8 mouse cellular contexts compared by ENCODE assay signal in the genomic region with DNA sequence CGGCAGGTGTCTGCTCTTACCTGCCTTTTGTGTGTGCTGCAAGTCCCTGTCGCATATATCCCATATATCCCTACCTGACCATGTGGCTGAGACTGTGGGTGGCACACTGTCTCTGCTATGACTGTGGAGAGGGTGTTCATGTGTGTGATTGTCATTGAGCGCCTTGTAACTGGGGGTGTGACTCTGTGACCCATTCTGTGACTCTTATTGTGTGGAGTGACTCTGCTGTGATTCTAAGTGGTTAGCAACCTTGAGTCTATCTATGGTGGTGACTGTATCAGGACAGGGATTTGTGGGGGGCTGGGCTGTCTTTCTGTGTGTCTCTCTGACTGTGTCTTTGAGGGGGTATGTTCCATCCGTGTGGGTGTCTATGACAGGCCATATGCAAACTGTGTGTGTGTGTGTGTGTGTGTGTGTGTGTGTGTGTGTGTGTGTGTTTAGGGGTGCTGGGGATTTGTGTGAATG. TPM values are rescaled to one million over a fixed set of nuclear protein-coding genes. Genes with fewer than 3 reads are reported as not detected.
A peak's percentile ranks its signal among the peaks of the same experiment; 100 is the strongest.
DNase-seq lines count a peak whose midpoint lies in the region; ATAC-seq lines count a peak whose summit lies in the region.

No protein-coding gene starts in this region.

- peaks cover 9% of the 10 kb centered on the region; the same call in 1 of the 2 replicates for H3K4me1 ChIP-seq in kidney, embryonic 16.5 days (ENCODE audit: insufficient read depth, low read length)
- no peaks in the 10 kb centered on the region; the same call in 1 of the 2 replicates for H3K4me1 ChIP-seq in embryonic facial prominence, embryonic 14.5 days (ENCODE audit: control insufficient read depth, insufficient read depth, low read length)
- H3K4me1 ChIP-seq in hindbrain, embryonic 11.5 days (replicated peaks; ENCODE audit: control insufficient read depth, insufficient read depth, low read length) = no peaks in the 10 kb centered on the region
- H3K4me1 ChIP-seq in midbrain, embryonic 14.5 days (ENCODE audit: control insufficient read depth, insufficient read depth, low read length) = peaks cover 10% of the 10 kb centered on the region

- no peak overlapping the region for H3K27ac ChIP-seq in kidney, embryonic 16.5 days (ENCODE audit: low read length)
- no peak overlapping the region for H3K27ac ChIP-seq in embryonic facial prominence, embryonic 14.5 days (replicated peaks; ENCODE audit: low read depth, low read length)
- H3K27ac ChIP-seq in hindbrain, embryonic 11.5 days (ENCODE audit: low read depth, low read length) = no peak overlapping the region
- H3K27ac ChIP-seq in midbrain, embryonic 14.5 days (replicated peaks; ENCODE audit: low read depth, low read length) = peak overlapping the region; percentile 81; the same call in 1 of the 2 replicates

- H3K36me3 ChIP-seq in kidney, embryonic 16.5 days (ENCODE audit: insufficient read depth, low read length) = no peaks in the 10 kb centered on the region
- no peaks in the 10 kb centered on the region for H3K36me3 ChIP-seq in embryonic facial prominence, embryonic 14.5 days (ENCODE audit: control insufficient read depth, insufficient read depth, low read length)
- H3K36me3 ChIP-seq in hindbrain, embryonic 11.5 days (ENCODE audit: control insufficient read depth, insufficient read depth, low read length) = no peaks in the 10 kb centered on the region
- H3K36me3 ChIP-seq in midbrain, embryonic 14.5 days (ENCODE audit: control insufficient read depth, insufficient read depth, low read length) = peaks cover 26% of the 10 kb centered on the region

- no peak overlapping the region for H3K4me3 ChIP-seq in kidney, embryonic 16.5 days (ENCODE audit: low read length)
- peak overlapping the region; percentile 55 for H3K4me3 ChIP-seq in embryonic facial prominence, embryonic 14.5 days (ENCODE audit: low read depth, low read length)
- peak overlapping the region; percentile 67 for H3K4me3 ChIP-seq in hindbrain, embryonic 11.5 days (ENCODE audit: low read depth, low read length)
- H3K4me3 ChIP-seq in midbrain, embryonic 14.5 days (replicated peaks; ENCODE audit: low read depth, low read length) = peak overlapping the region; percentile 72

- peak overlapping the region; percentile 75 for H3K4me2 ChIP-seq in kidney, embryonic 16.5 days (replicated peaks; ENCODE audit: low read depth, low read length)
- H3K4me2 ChIP-seq in embryonic facial prominence, embryonic 14.5 days (ENCODE audit: low read depth, low read length) = peak overlapping the region; percentile 59
- H3K4me2 ChIP-seq in hindbrain, embryonic 11.5 days (replicated peaks; ENCODE audit: low read depth, low read length) = peak overlapping the region; percentile 71
- peak overlapping the region; percentile 61 for H3K4me2 ChIP-seq in midbrain, embryonic 14.5 days (ENCODE audit: low read length)

- DNase-seq in kidney, postnatal 36 days = no peak
- DNase-seq in embryonic facial prominence, embryonic 14.5 days (ENCODE audit: low spot score) = no peak
- DNase-seq in hindbrain, embryonic 11.5 days (ENCODE audit: low spot score) = no peak
- no peak for DNase-seq in midbrain, embryonic 14.5 days
- DNase-seq in gastrocnemius, postnatal 10 days = no peak
- no peak for DNase-seq in c-Kit-positive CD71-positive TER-119-positive erythroid progenitor cells, embryonic 14.5 days (ENCODE audit: low spot score)
- DNase-seq in spleen, postnatal 14 days (ENCODE audit: low spot score in 2 of 2) = no peak

- no peak for ATAC-seq in kidney, embryonic 16.5 days (ENCODE audit: low FRiP score, low TSS enrichment)
- ATAC-seq in embryonic facial prominence, embryonic 14.5 days (ENCODE audit: low read depth) = no peak
- ATAC-seq in hindbrain, embryonic 11.5 days (ENCODE audit: low FRiP score) = no peak
- ATAC-seq in midbrain, embryonic 14.5 days (ENCODE audit: low FRiP score, low TSS enrichment) = no peak

- 79% methylated on average over 4 of the region's 4 CpGs for WGBS in kidney, embryonic 16.5 days
- WGBS in embryonic facial prominence, embryonic 14.5 days = 76% methylated on average over 4 of the region's 4 CpGs
- 82% methylated on average over 4 of the region's 4 CpGs for WGBS in hindbrain, embryonic 11.5 days
- WGBS in midbrain, embryonic 14.5 days = 78% methylated on average over 4 of the region's 4 CpGs

- no peaks in the 10 kb centered on the region for H3K9me3 ChIP-seq in kidney, embryonic 16.5 days (ENCODE audit: low read length)
- no peaks in the 10 kb centered on the region for H3K9me3 ChIP-seq in embryonic facial prominence, embryonic 14.5 days (ENCODE audit: control insufficient read depth, low read length)
- H3K9me3 ChIP-seq in hindbrain, embryonic 11.5 days (ENCODE audit: control insufficient read depth, low read length) = no peaks in the 10 kb centered on the region
- no peaks in the 10 kb centered on the region for H3K9me3 ChIP-seq in midbrain, embryonic 14.5 days (ENCODE audit: control insufficient read depth, low read length)

- H3K27me3 ChIP-seq in kidney, embryonic 16.5 days (ENCODE audit: insufficient read depth, low read length) = no peaks in the 10 kb centered on the region
- no peaks in the 10 kb centered on the region for H3K27me3 ChIP-seq in embryonic facial prominence, embryonic 14.5 days (replicated peaks; ENCODE audit: control insufficient read depth, insufficient read depth, low read length)
- H3K27me3 ChIP-seq in hindbrain, embryonic 11.5 days (ENCODE audit: control insufficient read depth, insufficient read depth, low read length) = no peaks in the 10 kb centered on the region
- no peaks in the 10 kb centered on the region for H3K27me3 ChIP-seq in midbrain, embryonic 14.5 days (ENCODE audit: control insufficient read depth, insufficient read depth, low read length)

- H3K9ac ChIP-seq in kidney, embryonic 16.5 days (replicated peaks; ENCODE audit: low read length) = no peak overlapping the region
- H3K9ac ChIP-seq in embryonic facial prominence, embryonic 14.5 days (ENCODE audit: low read depth, low read length) = peak overlapping the region; percentile 74; the same call in 1 of the 2 replicates
- H3K9ac ChIP-seq in hindbrain, embryonic 11.5 days (ENCODE audit: low read depth, low read length) = peak overlapping the region; percentile 75; the same call in 1 of the 2 replicates
- peak overlapping the region; percentile 86 for H3K9ac ChIP-seq in midbrain, embryonic 14.5 days (replicated peaks; ENCODE audit: low read length)

RNA-seq across cellular contexts. Expression of a gene that starts 0.9 kb away (rescaled TPM):
- 10.4 and 10.7 TPM in 2 replicates for polyA plus RNA-seq in kidney, embryonic 16.5 days (2015; fragmentation: Nextera tagmentation; extraction: Ambion mirVana)
- polyA plus RNA-seq in embryonic facial prominence, embryonic 14.5 days (2014; fragmentation: Nextera tagmentation; extraction: Ambion mirVana) = 10.5 and 14.4 TPM in 2 replicates
- 21.0 and 22.3 TPM in 2 replicates for polyA plus RNA-seq in hindbrain, embryonic 11.5 days (2014; fragmentation: Nextera tagmentation; extraction: Ambion mirVana)
- polyA plus RNA-seq in midbrain, embryonic 14.5 days (2014; fragmentation: Nextera tagmentation; extraction: Ambion mirVana) = 91.3 and 92.2 TPM in 2 replicates
- total RNA-seq in gastrocnemius, postnatal 10 days (2021) = 1 to 10 TPM; 2.3 to 3.3 TPM

RNA-seq across cellular contexts. Expression of a gene that starts 10.4 kb away (rescaled TPM):
- polyA plus RNA-seq in kidney, embryonic 16.5 days (2015; fragmentation: Nextera tagmentation; extraction: Ambion mirVana) = 70.3 and 75.4 TPM in 2 replicates
- polyA plus RNA-seq in embryonic facial prominence, embryonic 14.5 days (2014; fragmentation: Nextera tagmentation; extraction: Ambion mirVana) = 53.3 and 53.7 TPM in 2 replicates
- 34.7 and 39.3 TPM in 2 replicates for polyA plus RNA-seq in hindbrain, embryonic 11.5 days (2014; fragmentation: Nextera tagmentation; extraction: Ambion mirVana)
- 42.2 and 51.8 TPM in 2 replicates for polyA plus RNA-seq in midbrain, embryonic 14.5 days (2014; fragmentation: Nextera tagmentation; extraction: Ambion mirVana)
- total RNA-seq in gastrocnemius, postnatal 10 days (2021) = 10 to 100 TPM; 13.0 to 16.9 TPM

RNA-seq across cellular contexts. Expression of a gene that starts 10.5 kb away (rescaled TPM):
- polyA plus RNA-seq in kidney, embryonic 16.5 days (2015; fragmentation: Nextera tagmentation; extraction: Ambion mirVana) = 5.4 and 6.0 TPM in 2 replicates
- 2.8 and 3.0 TPM in 2 replicates for polyA plus RNA-seq in embryonic facial prominence, embryonic 14.5 days (2014; fragmentation: Nextera tagmentation; extraction: Ambion mirVana)
- polyA plus RNA-seq in hindbrain, embryonic 11.5 days (2014; fragmentation: Nextera tagmentation; extraction: Ambion mirVana) = 3.3 and 3.9 TPM in 2 replicates
- polyA plus RNA-seq in midbrain, embryonic 14.5 days (2014; fragmentation: Nextera tagmentation; extraction: Ambion mirVana) = 5.7 and 7.7 TPM in 2 replicates
- total RNA-seq in gastrocnemius, postnatal 10 days (2021) = under 1 TPM; 0.45 to 0.97 TPM

RNA-seq across cellular contexts. Expression of a gene that starts 17.8 kb away (rescaled TPM):
- 9.0 TPM in 2 replicates for polyA plus RNA-seq in kidney, embryonic 16.5 days (2015; fragmentation: Nextera tagmentation; extraction: Ambion mirVana)
- polyA plus RNA-seq in embryonic facial prominence, embryonic 14.5 days (2014; fragmentation: Nextera tagmentation; extraction: Ambion mirVana) = 9.5 and 10.1 TPM in 2 replicates
- polyA plus RNA-seq in hindbrain, embryonic 11.5 days (2014; fragmentation: Nextera tagmentation; extraction: Ambion mirVana) = 14.6 and 20.4 TPM in 2 replicates
- polyA plus RNA-seq in midbrain, embryonic 14.5 days (2014; fragmentation: Nextera tagmentation; extraction: Ambion mirVana) = 21.5 and 22.8 TPM in 2 replicates
- total RNA-seq in gastrocnemius, postnatal 10 days (2021) = 1 to 10 TPM; 3.1 to 3.6 TPM

RNA-seq across cellular contexts. Expression of a gene that starts 19.8 kb away (rescaled TPM):
- 14.2 and 14.4 TPM in 2 replicates for polyA plus RNA-seq in kidney, embryonic 16.5 days (2015; fragmentation: Nextera tagmentation; extraction: Ambion mirVana)
- polyA plus RNA-seq in embryonic facial prominence, embryonic 14.5 days (2014; fragmentation: Nextera tagmentation; extraction: Ambion mirVana) = 21.6 and 25.3 TPM in 2 replicates
- polyA plus RNA-seq in hindbrain, embryonic 11.5 days (2014; fragmentation: Nextera tagmentation; extraction: Ambion mirVana) = 8.6 and 9.5 TPM in 2 replicates
- 9.8 and 10.2 TPM in 2 replicates for polyA plus RNA-seq in midbrain, embryonic 14.5 days (2014; fragmentation: Nextera tagmentation; extraction: Ambion mirVana)
- 1 to 10 TPM; 5.4 to 6.2 TPM for total RNA-seq in gastrocnemius, postnatal 10 days (2021)
